Mouse (Mus musculus): ENCODE results near the gene Trir.
A peak's percentile ranks its signal among the peaks of the same experiment; 100 is the strongest.

Gene Trir

GRCm38 (mm10) chr8:85026670-85027515 is at the start of gene Trir:
Gene Trir (plus strand): TSS chr8:85026823.
- peak; percentile 99 for DNase-seq

GRCm38 (mm10) chr8:84977435-84978247 is 49.0 kb upstream of the Trir start:
- peak; percentile 76 for DNase-seq

GRCm38 (mm10) chr8:84978248-84978940 is 48.2 kb upstream of the Trir start, which contains the start of gene Junb:
Gene Junb (minus strand): TSS chr8:84978718.
- peak; percentile 90 for DNase-seq

GRCm38 (mm10) chr8:84979599-84980421 is 46.8 kb upstream of the Trir start:
- peak; percentile 91 for DNase-seq

GRCm38 (mm10) chr8:84980622-84981358 is 45.8 kb upstream of the Trir start:
- peak; percentile 45 for DNase-seq

- no peak for DNase-seq
Measured at GRCm38 (mm10) chr8:84981644-84982498, 44.8 kb upstream of the Trir start.

- no peak for DNase-seq
Measured at GRCm38 (mm10) chr8:84982499-84983011, 44.1 kb upstream of the Trir start.

- peak; percentile 20 for DNase-seq
Measured at GRCm38 (mm10) chr8:84984294-84985048, 42.2 kb upstream of the Trir start.

- peak; percentile 56 for DNase-seq
Measured at GRCm38 (mm10) chr8:84985049-84985683, 41.5 kb upstream of the Trir start.

- DNase-seq: peak; percentile 88
Measured at GRCm38 (mm10) chr8:84985684-84986378, 40.8 kb upstream of the Trir start.

- no peak for DNase-seq
Measured at GRCm38 (mm10) chr8:84986379-84986945, 40.2 kb upstream of the Trir start.

GRCm38 (mm10) chr8:84987388-84987787 is 39.2 kb upstream of the Trir start:
- no peak for DNase-seq

- no peak for DNase-seq
Measured at GRCm38 (mm10) chr8:84987903-84988302, 38.7 kb upstream of the Trir start.

- peak; percentile 34 for DNase-seq
Measured at GRCm38 (mm10) chr8:84989311-84989731, 37.3 kb upstream of the Trir start.

GRCm38 (mm10) chr8:84989810-84990209 is 36.8 kb upstream of the Trir start:
- DNase-seq: peak; percentile 95

- peak; percentile 98 for DNase-seq
Measured at GRCm38 (mm10) chr8:84990349-84990748, 36.3 kb upstream of the Trir start, which contains the start of gene Hook2. Gene Hook2 (plus strand): TSS chr8:84990603.

GRCm38 (mm10) chr8:84990836-84991235 is 35.8 kb upstream of the Trir start:
- DNase-seq: peak; percentile 62

- DNase-seq: no peak
Measured at GRCm38 (mm10) chr8:84994375-84994774, 32.2 kb upstream of the Trir start.

All from embryo, embryonic 11 days (tissue).